Mouse (Mus musculus): ENCODE measurements around the gene Rwdd4a. TPM values are rescaled to one million over a fixed set of nuclear protein-coding genes. Genes with fewer than 3 reads are reported as not detected.
A peak's percentile ranks its signal among the peaks of the same experiment; 100 is the strongest.

Gene Rwdd4a
- polyA plus RNA-seq, 1 experiment from 2014 or later, result 49.9 TPM

- Histone ChIP-seq H3K9me3 (ENCODE audit: control insufficient read depth, low read length) (no peaks in the 10 kb centered on the region), H3K27me3 (ENCODE audit: control insufficient read depth, insufficient read depth, low read length) (no peaks in the 10 kb centered on the region), H3K9ac (ENCODE audit: low read length) (no peak overlapping the region), H3K4me2 (ENCODE audit: low read depth, low read length, severe bottlenecking) (no peak overlapping the region), H3K4me1 (replicated peaks; ENCODE audit: control insufficient read depth, insufficient read depth, low read length) (no peaks in the 10 kb centered on the region), H3K36me3 (ENCODE audit: control insufficient read depth, insufficient read depth, low read length) (no peaks in the 10 kb centered on the region), H3K27ac (ENCODE audit: low read depth, low read length) (no peak overlapping the region), H3K4me3 (ENCODE audit: low read depth, low read length) (no peak overlapping the region)
- ATAC-seq (replicated peaks; ENCODE audit: low FRiP score) (no peak), DNase-seq (ENCODE audit: low spot score) (no peak)
- 55% methylated on average over 7 of the region's 7 CpGs for WGBS
Measured at GRCm38 (mm10) chr8:47558274-47558673, 24.8 kb downstream of the Rwdd4a start.

- no peaks in the 10 kb centered on the region for H3K27me3 ChIP-seq (ENCODE audit: control insufficient read depth, insufficient read depth, low read length)
- H3K4me2 ChIP-seq (ENCODE audit: low read depth, low read length, severe bottlenecking), result no peak overlapping the region
- H3K4me3 ChIP-seq (ENCODE audit: low read depth, low read length), result no peak overlapping the region
- H3K9me3 ChIP-seq (ENCODE audit: control insufficient read depth, low read length), result no peaks in the 10 kb centered on the region
- H3K36me3 ChIP-seq (ENCODE audit: control insufficient read depth, insufficient read depth, low read length), result no peaks in the 10 kb centered on the region
- H3K27ac ChIP-seq (ENCODE audit: low read depth, low read length), result no peak overlapping the region
- no peaks in the 10 kb centered on the region for H3K4me1 ChIP-seq (replicated peaks; ENCODE audit: control insufficient read depth, insufficient read depth, low read length)
- WGBS, result 91% methylated on average over 7 of the region's 7 CpGs
- H3K9ac ChIP-seq (ENCODE audit: low read length), result no peak overlapping the region
- DNase-seq (ENCODE audit: low spot score) (no peak), ATAC-seq (replicated peaks; ENCODE audit: low FRiP score) (no peak)
Measured at GRCm38 (mm10) chr8:47560801-47561200, 27.3 kb downstream of the Rwdd4a start.

GRCm38 (mm10) chr8:47566551-47566950 lies 33.1 kb downstream of the Rwdd4a start:
- no peak for ATAC-seq (replicated peaks; ENCODE audit: low FRiP score)
- 84% methylated on average over 6 of the region's 6 CpGs for WGBS

GRCm38 (mm10) chr8:47568098-47568497 lies 34.6 kb downstream of the Rwdd4a start:
- H3K36me3 ChIP-seq (ENCODE audit: control insufficient read depth, insufficient read depth, low read length), result no peaks in the 10 kb centered on the region
- 88% methylated on average over 5 of the region's 5 CpGs for WGBS
- H3K4me2 ChIP-seq (ENCODE audit: low read depth, low read length, severe bottlenecking), result no peak overlapping the region
- H3K4me1 ChIP-seq (replicated peaks; ENCODE audit: control insufficient read depth, insufficient read depth, low read length), result no peaks in the 10 kb centered on the region
- H3K27me3 ChIP-seq (ENCODE audit: control insufficient read depth, insufficient read depth, low read length), result no peaks in the 10 kb centered on the region
- no peaks in the 10 kb centered on the region for H3K9me3 ChIP-seq (ENCODE audit: control insufficient read depth, low read length)
- no peak for DNase-seq (ENCODE audit: low spot score)
- H3K27ac ChIP-seq (ENCODE audit: low read depth, low read length), result no peak overlapping the region
- ATAC-seq (replicated peaks; ENCODE audit: low FRiP score), result no peak
- no peak overlapping the region for H3K4me3 ChIP-seq (ENCODE audit: low read depth, low read length)
- no peak overlapping the region for H3K9ac ChIP-seq (ENCODE audit: low read length)

More at GRCm38 (mm10) chr8:47566551-47566950, 33.1 kb downstream of the Rwdd4a start:
- H3K9ac ChIP-seq (ENCODE audit: low read length), result no peak overlapping the region
- no peak overlapping the region for H3K4me3 ChIP-seq (ENCODE audit: low read depth, low read length)
- H3K36me3 ChIP-seq (ENCODE audit: control insufficient read depth, insufficient read depth, low read length), result no peaks in the 10 kb centered on the region
- DNase-seq (ENCODE audit: low spot score), result no peak
- no peaks in the 10 kb centered on the region for H3K27me3 ChIP-seq (ENCODE audit: control insufficient read depth, insufficient read depth, low read length)
- H3K27ac ChIP-seq (ENCODE audit: low read depth, low read length), result no peak overlapping the region
- no peak overlapping the region for H3K4me2 ChIP-seq (ENCODE audit: low read depth, low read length, severe bottlenecking)
- no peaks in the 10 kb centered on the region for H3K4me1 ChIP-seq (replicated peaks; ENCODE audit: control insufficient read depth, insufficient read depth, low read length)
- no peaks in the 10 kb centered on the region for H3K9me3 ChIP-seq (ENCODE audit: control insufficient read depth, low read length)

GRCm38 (mm10) chr8:47570161-47570560 lies 36.7 kb downstream of the Rwdd4a start:
- no peak overlapping the region for H3K27ac ChIP-seq (ENCODE audit: low read depth, low read length)
- 87% methylated on average over 6 of the region's 6 CpGs for WGBS
- no peak overlapping the region for H3K4me3 ChIP-seq (ENCODE audit: low read depth, low read length)
- no peaks in the 10 kb centered on the region for H3K4me1 ChIP-seq (replicated peaks; ENCODE audit: control insufficient read depth, insufficient read depth, low read length)
- H3K27me3 ChIP-seq (ENCODE audit: control insufficient read depth, insufficient read depth, low read length), result no peaks in the 10 kb centered on the region
- no peak overlapping the region for H3K9ac ChIP-seq (ENCODE audit: low read length)
- H3K9me3 ChIP-seq (ENCODE audit: control insufficient read depth, low read length), result no peaks in the 10 kb centered on the region
- no peak overlapping the region for H3K4me2 ChIP-seq (ENCODE audit: low read depth, low read length, severe bottlenecking)
- DNase-seq (ENCODE audit: low spot score) (no peak), ATAC-seq (replicated peaks; ENCODE audit: low FRiP score) (no peak)
- H3K36me3 ChIP-seq (ENCODE audit: control insufficient read depth, insufficient read depth, low read length), result no peaks in the 10 kb centered on the region

- WGBS, result 84% methylated on average over 7 of the region's 7 CpGs
- ATAC-seq (replicated peaks; ENCODE audit: low FRiP score), result no peak
Measured at GRCm38 (mm10) chr8:47573482-47573881, 40.0 kb downstream of the Rwdd4a start.

GRCm38 (mm10) chr8:47581454-47581853 lies 48.0 kb downstream of the Rwdd4a start:
- no peaks in the 10 kb centered on the region for H3K9me3 ChIP-seq (ENCODE audit: control insufficient read depth, low read length)
- no peaks in the 10 kb centered on the region for H3K36me3 ChIP-seq (ENCODE audit: control insufficient read depth, insufficient read depth, low read length)
- ATAC-seq (replicated peaks; ENCODE audit: low FRiP score), result no peak
- no peaks in the 10 kb centered on the region for H3K27me3 ChIP-seq (ENCODE audit: control insufficient read depth, insufficient read depth, low read length)
- H3K4me1 ChIP-seq (replicated peaks; ENCODE audit: control insufficient read depth, insufficient read depth, low read length), result no peaks in the 10 kb centered on the region
- no peak overlapping the region for H3K9ac ChIP-seq (ENCODE audit: low read length)
- DNase-seq (ENCODE audit: low spot score), result no peak
- no peak overlapping the region for H3K4me2 ChIP-seq (ENCODE audit: low read depth, low read length, severe bottlenecking)
- WGBS, result 83% methylated on average over 7 of the region's 7 CpGs
- H3K4me3 ChIP-seq (ENCODE audit: low read depth, low read length), result no peak overlapping the region
- no peak overlapping the region for H3K27ac ChIP-seq (ENCODE audit: low read depth, low read length)

More at GRCm38 (mm10) chr8:47573482-47573881, 40.0 kb downstream of the Rwdd4a start:
- DNase-seq (ENCODE audit: low spot score), result no peak
- Histone ChIP-seq H3K9me3 (ENCODE audit: control insufficient read depth, low read length) (no peaks in the 10 kb centered on the region; the same call in 1 of the 2 replicates), H3K36me3 (ENCODE audit: control insufficient read depth, insufficient read depth, low read length) (no peaks in the 10 kb centered on the region), H3K4me1 (replicated peaks; ENCODE audit: control insufficient read depth, insufficient read depth, low read length) (no peaks in the 10 kb centered on the region), H3K27me3 (ENCODE audit: control insufficient read depth, insufficient read depth, low read length) (no peaks in the 10 kb centered on the region), H3K27ac (ENCODE audit: low read depth, low read length) (no peak overlapping the region), H3K4me2 (ENCODE audit: low read depth, low read length, severe bottlenecking) (no peak overlapping the region), H3K4me3 (ENCODE audit: low read depth, low read length) (no peak overlapping the region), H3K9ac (ENCODE audit: low read length) (no peak overlapping the region)

- Histone ChIP-seq H3K9me3 (ENCODE audit: control insufficient read depth, low read length) (no peaks in the 10 kb centered on the region), H3K27ac (ENCODE audit: low read depth, low read length) (no peak overlapping the region), H3K4me1 (replicated peaks; ENCODE audit: control insufficient read depth, insufficient read depth, low read length) (no peaks in the 10 kb centered on the region), H3K4me2 (ENCODE audit: low read depth, low read length, severe bottlenecking) (no peak overlapping the region), H3K36me3 (ENCODE audit: control insufficient read depth, insufficient read depth, low read length) (no peaks in the 10 kb centered on the region), H3K27me3 (ENCODE audit: control insufficient read depth, insufficient read depth, low read length) (no peaks in the 10 kb centered on the region), H3K4me3 (ENCODE audit: low read depth, low read length) (no peak overlapping the region), H3K9ac (ENCODE audit: low read length) (no peak overlapping the region)
- ATAC-seq (replicated peaks; ENCODE audit: low FRiP score) (no peak), DNase-seq (ENCODE audit: low spot score) (no peak)
- WGBS, result 91% methylated on average over 5 of the region's 5 CpGs
Measured at GRCm38 (mm10) chr8:47588616-47589015, 55.2 kb downstream of the Rwdd4a start.

- no peaks in the 10 kb centered on the region for H3K27me3 ChIP-seq (ENCODE audit: control insufficient read depth, insufficient read depth, low read length)
- no peaks in the 10 kb centered on the region for H3K9me3 ChIP-seq (ENCODE audit: control insufficient read depth, low read length)
- no peak overlapping the region for H3K4me3 ChIP-seq (ENCODE audit: low read depth, low read length)
- DNase-seq (ENCODE audit: low spot score) (no peak), ATAC-seq (replicated peaks; ENCODE audit: low FRiP score) (peak; percentile 56; the same call in 1 of the 2 replicates)
- no peaks in the 10 kb centered on the region for H3K36me3 ChIP-seq (ENCODE audit: control insufficient read depth, insufficient read depth, low read length)
- WGBS, result 88% methylated on average over 10 of the region's 10 CpGs
- no peak overlapping the region for H3K9ac ChIP-seq (ENCODE audit: low read length)
- H3K4me2 ChIP-seq (ENCODE audit: low read depth, low read length, severe bottlenecking), result no peak overlapping the region
- H3K27ac ChIP-seq (ENCODE audit: low read depth, low read length), result no peak overlapping the region
- no peaks in the 10 kb centered on the region for H3K4me1 ChIP-seq (replicated peaks; ENCODE audit: control insufficient read depth, insufficient read depth, low read length)
Measured at GRCm38 (mm10) chr8:47590400-47590799, 56.9 kb downstream of the Rwdd4a start.
